Mouse (Mus musculus) myocyte (in vitro differentiated cells): ENCODE results near the gene Gm43720. TPM values are rescaled to one million over a fixed set of nuclear protein-coding genes. Genes with fewer than 3 reads are reported as not detected.

Experiments
- H3K27me3 ChIP-seq: one replicate; pipeline ENCODE4 v1.6.1; 2011; ENCODE audit not compliant: control insufficient read depth, insufficient read depth, insufficient read length
- H3K36me3 ChIP-seq: one replicate; pipeline ENCODE4 v1.6.1; 2011; ENCODE audit not compliant: control insufficient read depth, insufficient read depth
- H3K4me2 ChIP-seq: one replicate; pipeline ENCODE4 v1.6.1; 2011; ENCODE audit warnings: low read depth, control low read depth
- H3K4me3 ChIP-seq: one replicate; pipeline ENCODE4 v1.5.1; 2011; ENCODE audit warnings: mild to moderate bottlenecking, control low read depth, moderate library complexity
- H3K79me2 ChIP-seq: one replicate; pipeline ENCODE4 v1.6.1; 2011; ENCODE audit not compliant: control insufficient read depth, insufficient read depth
- H3ac ChIP-seq: one replicate; pipeline ENCODE4 v1.6.1; 2011; ENCODE audit not compliant: control insufficient read depth, insufficient read length
- CEBPB ChIP-seq: IDR thresholded peaks from 2 replicates; pipeline ENCODE4 v1.6.1; 2011; ENCODE audit warnings: mild to moderate bottlenecking, moderate library complexity; ENCODE audit not compliant: poor library complexity, insufficient read depth, severe bottlenecking
- E2F4 ChIP-seq: IDR thresholded peaks from one replicate; pipeline ENCODE4 v1.6.1; 2011; ENCODE audit warnings: mild to moderate bottlenecking, control low read depth, moderate library complexity; ENCODE audit not compliant: insufficient read depth
- MAX ChIP-seq: IDR thresholded peaks from one replicate; pipeline ENCODE4 v1.6.1; 2011; ENCODE audit warnings: low read depth, mild to moderate bottlenecking, control low read depth
- MYOD1 ChIP-seq, 3 experiments: IDR thresholded peaks; one replicate each; pipeline ENCODE4 v1.6.1; 2011; ENCODE audit warnings: control low read depth in 2 of 3, low read depth in 2 of 3, mild to moderate bottlenecking in 2 of 3, moderate library complexity in 1 of 3; ENCODE audit not compliant: insufficient read length in 2 of 3, control insufficient read depth in 1 of 3
- MYOG ChIP-seq, 3 experiments: IDR thresholded peaks; one replicate each; pipeline ENCODE4 v1.6.1; 2011; ENCODE audit warnings: control low read depth in 2 of 3, low read depth in 2 of 3, mild to moderate bottlenecking in 2 of 3; ENCODE audit not compliant: insufficient read length in 2 of 3, control insufficient read depth in 1 of 3, insufficient read depth in 1 of 3
- POLR2A ChIP-seq: IDR thresholded peaks from one replicate; pipeline ENCODE4 v1.6.1; 2011; ENCODE audit warnings: low read depth, mild to moderate bottlenecking, control low read depth, moderate library complexity; ENCODE audit not compliant: insufficient read length
- POLR2AphosphoS2 ChIP-seq: IDR thresholded peaks from one replicate; pipeline ENCODE4 v1.6.1; 2011; ENCODE audit warnings: low read depth, control low read depth; ENCODE audit not compliant: insufficient read length
- REST ChIP-seq: IDR thresholded peaks from one replicate; pipeline ENCODE4 v1.6.1; 2011; ENCODE audit warnings: mild to moderate bottlenecking, control low read depth, moderate library complexity; ENCODE audit not compliant: insufficient read depth, insufficient read length
- SRF ChIP-seq: IDR thresholded peaks from one replicate; pipeline ENCODE4 v1.6.1; 2011; ENCODE audit warnings: low read depth; ENCODE audit not compliant: control insufficient read depth, insufficient read length
- TCF12 ChIP-seq: IDR thresholded peaks from one replicate; pipeline ENCODE4 v1.6.1; 2011; ENCODE audit warnings: mild to moderate bottlenecking, control low read depth; ENCODE audit not compliant: poor library complexity, insufficient read depth, severe bottlenecking
- TCF3 ChIP-seq: IDR thresholded peaks from one replicate; pipeline ENCODE4 v1.6.1; 2011; ENCODE audit warnings: low read depth, control low read depth; ENCODE audit not compliant: insufficient read length
- USF1 ChIP-seq: IDR thresholded peaks from one replicate; pipeline ENCODE4 v1.6.1; 2011; ENCODE audit warnings: low read depth, mild to moderate bottlenecking, control low read depth, moderate library complexity
- polyA plus RNA-seq: library from polyadenylated mRNA; unstranded; fragments of >200 nt; fragmentation: generic; extraction: Trizol; gene quantifications from one replicate; pipeline ENCODE4 v1.2.1, GENCODE M21; 2012; ENCODE audit warnings: missing spikeins

Gm43720 gene
- polyA plus RNA-seq, 1 experiment, result 0.01 TPM

DNA sequence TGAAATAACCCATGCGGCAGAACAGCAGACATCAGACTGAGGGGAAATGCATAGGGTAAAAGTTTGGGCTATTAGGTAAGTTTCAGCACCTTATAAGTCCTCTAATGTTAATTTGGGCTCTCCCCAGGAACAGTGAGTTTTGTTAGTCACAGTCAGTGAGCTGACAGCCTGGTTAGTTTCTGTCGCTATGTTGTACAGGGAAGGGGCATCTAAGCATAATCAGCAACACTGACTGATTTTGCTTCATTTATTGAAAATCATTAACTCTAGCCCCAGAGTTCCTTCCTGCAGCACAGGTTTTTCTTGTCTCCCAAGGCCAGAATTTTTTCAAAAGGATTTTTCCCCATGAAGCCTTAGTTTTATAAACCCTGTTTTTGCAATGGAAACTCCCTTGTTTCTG, 46.0 kb downstream of the Gm43720 start:
- no peak for TF ChIP-seq MYOG (IDR thresholded peaks at IDR 0.05; ENCODE audit: control insufficient read depth in 1 of 3, insufficient read depth in 1 of 3, insufficient read length in 2 of 3, low read depth in 2 of 3)
- no peak for TF ChIP-seq TCF3
- no peak for TF ChIP-seq REST
- TF ChIP-seq CEBPB, result no peak
- no peak for TF ChIP-seq E2F4
- no peak for TF ChIP-seq SRF
- no peak for TF ChIP-seq POLR2AphosphoS2
- TF ChIP-seq MAX, result no peak
- no peak for TF ChIP-seq POLR2A
- TF ChIP-seq TCF12, result no peak
- no peak for TF ChIP-seq USF1
- TF ChIP-seq MYOD1 (IDR thresholded peaks at IDR 0.05; ENCODE audit: control insufficient read depth in 1 of 3, insufficient read length in 2 of 3, low read depth in 2 of 3), result no peak
- Histone ChIP-seq H3K27me3 (no peaks in the 10 kb centered on the region), H3K4me2 (no peak overlapping the region), H3K4me3 (no peak overlapping the region), H3K79me2 (no peaks in the 10 kb centered on the region), H3K36me3 (no peaks in the 10 kb centered on the region), H3ac (no peak overlapping the region)

DNA sequence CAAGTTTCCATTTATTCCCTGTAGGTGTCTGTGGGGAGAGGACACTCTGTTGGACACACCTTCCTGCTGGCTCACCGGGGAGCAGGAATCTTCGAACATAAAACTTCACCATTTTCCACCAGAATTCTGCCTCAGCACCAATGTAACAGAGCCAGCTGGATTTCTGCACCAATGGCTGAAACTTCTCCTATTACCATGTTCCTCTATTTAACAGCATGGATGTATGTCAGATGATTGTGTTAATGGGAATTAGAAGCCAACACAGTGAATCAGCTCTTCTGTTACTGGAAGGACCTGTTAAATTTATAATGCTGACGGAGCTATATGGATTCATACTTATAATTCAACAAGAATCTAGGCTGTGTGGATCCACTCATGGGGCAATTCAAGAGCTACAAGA, 50.2 kb downstream of the Gm43720 start:
- Histone ChIP-seq H3ac (no peak overlapping the region), H3K27me3 (no peaks in the 10 kb centered on the region), H3K79me2 (no peaks in the 10 kb centered on the region), H3K4me3 (no peak overlapping the region), H3K4me2 (no peak overlapping the region), H3K36me3 (no peaks in the 10 kb centered on the region)
- TF ChIP-seq POLR2A (no peak), MAX (no peak), USF1 (no peak), SRF (no peak), POLR2AphosphoS2 (no peak), CEBPB (no peak), TCF12 (no peak), REST (no peak), MYOG (IDR thresholded peaks at IDR 0.05; ENCODE audit: control insufficient read depth in 1 of 3, insufficient read depth in 1 of 3, insufficient read length in 2 of 3, low read depth in 2 of 3) (no peak), MYOD1 (IDR thresholded peaks at IDR 0.05; ENCODE audit: control insufficient read depth in 1 of 3, insufficient read length in 2 of 3, low read depth in 2 of 3) (no peak), TCF3 (no peak)

DNA sequence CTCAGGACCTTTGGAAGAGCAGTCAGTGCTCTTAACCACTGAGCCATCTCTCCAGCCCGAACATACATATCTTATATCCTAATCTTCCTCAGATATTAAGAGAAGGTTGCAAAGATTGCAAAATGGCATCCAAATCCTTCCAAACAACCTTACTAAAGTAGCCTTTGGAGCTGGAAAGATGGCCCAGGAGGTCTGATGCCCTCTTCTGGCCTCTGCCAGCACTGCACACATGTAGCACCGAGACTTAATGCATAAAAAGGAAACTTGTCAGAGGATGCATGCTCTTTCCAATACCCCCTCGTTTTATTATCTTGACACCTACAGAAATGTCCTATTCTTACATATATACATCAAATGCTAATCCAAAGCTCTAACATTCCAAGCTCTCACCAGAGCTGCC, 51.7 kb downstream of the Gm43720 start:
- Histone ChIP-seq H3ac (no peak overlapping the region), H3K4me2 (no peak overlapping the region), H3K27me3 (no peaks in the 10 kb centered on the region), H3K4me3 (no peak overlapping the region), H3K36me3 (no peaks in the 10 kb centered on the region), H3K79me2 (no peaks in the 10 kb centered on the region)
- no peak for TF ChIP-seq TCF12
- no peak for TF ChIP-seq MYOG (IDR thresholded peaks at IDR 0.05; ENCODE audit: control insufficient read depth in 1 of 3, insufficient read depth in 1 of 3, insufficient read length in 2 of 3, low read depth in 2 of 3)
- TF ChIP-seq REST, result no peak
- TF ChIP-seq SRF, result no peak
- no peak for TF ChIP-seq USF1
- no peak for TF ChIP-seq CEBPB

DNA sequence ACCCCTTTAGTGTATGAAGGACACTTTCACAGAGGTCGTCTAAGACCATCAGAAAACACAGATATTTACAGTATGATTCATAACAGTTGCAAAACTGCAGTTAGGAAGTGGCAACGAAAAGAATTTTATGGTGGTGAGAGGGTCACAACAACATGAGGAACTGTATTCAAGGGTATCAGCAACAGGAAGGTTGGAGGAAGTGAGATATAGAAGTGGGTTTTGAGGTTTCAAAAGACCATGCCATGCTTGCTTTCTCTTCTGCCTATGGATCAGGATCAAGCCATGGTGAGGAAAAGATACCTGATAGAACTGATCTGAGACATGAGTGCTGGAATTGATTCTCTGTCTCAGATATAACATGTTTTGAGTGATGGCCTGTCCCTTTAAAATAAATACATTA, 52.4 kb downstream of the Gm43720 start:
- H3K79me2 ChIP-seq, result no peaks in the 10 kb centered on the region
- H3K36me3 ChIP-seq, result no peaks in the 10 kb centered on the region
- H3ac ChIP-seq, result no peak overlapping the region
- TF ChIP-seq E2F4, result no peak
- no peak for TF ChIP-seq MAX
- no peak for TF ChIP-seq POLR2AphosphoS2
- no peak for TF ChIP-seq TCF12
- TF ChIP-seq MYOD1 (IDR thresholded peaks at IDR 0.05; ENCODE audit: control insufficient read depth in 1 of 3, insufficient read length in 2 of 3, low read depth in 2 of 3), result no peak
- no peak for TF ChIP-seq USF1
- no peak for TF ChIP-seq TCF3
- TF ChIP-seq CEBPB, result no peak
- TF ChIP-seq MYOG (IDR thresholded peaks at IDR 0.05; ENCODE audit: control insufficient read depth in 1 of 3, insufficient read depth in 1 of 3, insufficient read length in 2 of 3, low read depth in 2 of 3), result no peak
- TF ChIP-seq SRF, result no peak
- TF ChIP-seq REST, result no peak
- no peak for TF ChIP-seq POLR2A
- H3K27me3 ChIP-seq, result no peaks in the 10 kb centered on the region
- H3K4me3 ChIP-seq, result no peak overlapping the region
- H3K4me2 ChIP-seq, result no peak overlapping the region

DNA sequence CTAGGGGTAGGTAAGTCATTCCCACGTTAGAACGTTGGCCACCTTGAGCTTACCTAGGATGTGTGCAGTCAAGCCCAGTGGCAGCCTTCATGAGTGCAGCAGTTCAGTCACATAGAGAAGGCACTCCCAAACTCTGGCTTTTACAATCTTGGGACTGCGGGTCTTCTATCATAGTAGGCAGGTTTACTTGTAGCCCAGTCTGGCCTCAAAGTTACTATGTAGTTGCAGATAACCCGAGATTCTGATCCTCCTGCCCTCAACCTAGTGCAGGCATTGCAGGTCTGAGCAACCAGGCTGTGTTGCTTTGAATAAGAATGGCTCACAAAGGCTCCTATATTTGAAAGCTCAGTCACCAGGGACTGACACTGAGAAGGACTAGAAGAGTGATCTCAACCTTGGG, 53.3 kb downstream of the Gm43720 start:
- Histone ChIP-seq H3K4me3 (no peak overlapping the region), H3K36me3 (no peaks in the 10 kb centered on the region), H3ac (no peak overlapping the region), H3K79me2 (no peaks in the 10 kb centered on the region), H3K4me2 (no peak overlapping the region), H3K27me3 (no peaks in the 10 kb centered on the region)
- TF ChIP-seq TCF3 (no peak), E2F4 (no peak), POLR2AphosphoS2 (no peak), TCF12 (no peak), CEBPB (no peak), MAX (no peak), MYOG (IDR thresholded peaks at IDR 0.05; ENCODE audit: control insufficient read depth in 1 of 3, insufficient read depth in 1 of 3, insufficient read length in 2 of 3, low read depth in 2 of 3) (no peak), SRF (no peak), REST (no peak), MYOD1 (IDR thresholded peaks at IDR 0.05; ENCODE audit: control insufficient read depth in 1 of 3, insufficient read length in 2 of 3, low read depth in 2 of 3) (no peak), POLR2A (no peak), USF1 (no peak)
